Mouse (Mus musculus) lung, embryonic 16.5 days (tissue): ENCODE data around the gene Clcf1. TPM values are rescaled to one million over a fixed set of nuclear protein-coding genes. Genes with fewer than 3 reads are reported as not detected.

Source experiments
- ATAC-seq: fragments of 200-750 bp; cut with Nextera tagmentation; 2 replicates; pipeline ENCODE4 v1.8.0; 2017; ENCODE audit warnings: low read depth, mild to moderate bottlenecking, moderate library complexity
- H3K27ac ChIP-seq: fragments of 300-500 bp; sonication (generic); 2 replicates; pipeline ENCODE4 v1.5.1; 2014; ENCODE audit warnings: mild to moderate bottlenecking, control low read depth, low read length
- H3K27me3 ChIP-seq: fragments of 300-500 bp; sonication (generic); 2 replicates; pipeline ENCODE4 v1.6.1; 2014; ENCODE audit warnings: low read depth, low read length, mixed read lengths; ENCODE audit not compliant: control insufficient read depth, insufficient read depth
- H3K36me3 ChIP-seq: fragments of 300-500 bp; sonication (generic); 2 replicates; pipeline ENCODE4 v1.6.1; 2014; ENCODE audit warnings: low read length; ENCODE audit not compliant: control insufficient read depth, insufficient read depth
- H3K4me1 ChIP-seq: fragments of 300-500 bp; sonication (generic); replicated peaks from 2 replicates; pipeline ENCODE4 v1.6.1; 2014; ENCODE audit warnings: low read length, mixed read lengths; ENCODE audit not compliant: control insufficient read depth, insufficient read depth
- H3K4me2 ChIP-seq: fragments of 300-500 bp; sonication (generic); 2 replicates; pipeline ENCODE4 v1.6.1; 2014; ENCODE audit warnings: low read depth, low read length, control low read depth
- H3K4me3 ChIP-seq: fragments of 300-500 bp; sonication (generic); 2 replicates; pipeline ENCODE4 v1.5.1; 2014; ENCODE audit warnings: mild to moderate bottlenecking, low read length, control low read depth
- H3K9ac ChIP-seq: fragments of 300-500 bp; sonication (generic); 2 replicates; pipeline ENCODE4 v1.6.1; 2014; ENCODE audit warnings: low read length, control low read depth
- H3K9me3 ChIP-seq: fragments of 300-500 bp; sonication (generic); 2 replicates; pipeline ENCODE4 v1.6.1; 2016; ENCODE audit warnings: low read length; ENCODE audit not compliant: control insufficient read depth
- WGBS: fragments of 180-500 bp; shearing (Covaris S2); extraction: QIAGEN DNeasy Blood & Tissue Kit; methylation state at CpG from one replicate; pipeline ENCODE4 v1.1.7; 2014; 5-methylcytosine and 5-hydroxymethylcytosine counted together
- polyA plus RNA-seq: library from polyadenylated mRNA; unstranded; fragments of >200 nt; fragmentation: Nextera tagmentation; extraction: Ambion mirVana; gene quantifications from 2 replicates; pipeline ENCODE4 v1.2.1, GENCODE M21; 2015

Clcf1 gene
- polyA plus RNA-seq, 1 experiment from 2014 or later: 4.8 TPM

DNA sequence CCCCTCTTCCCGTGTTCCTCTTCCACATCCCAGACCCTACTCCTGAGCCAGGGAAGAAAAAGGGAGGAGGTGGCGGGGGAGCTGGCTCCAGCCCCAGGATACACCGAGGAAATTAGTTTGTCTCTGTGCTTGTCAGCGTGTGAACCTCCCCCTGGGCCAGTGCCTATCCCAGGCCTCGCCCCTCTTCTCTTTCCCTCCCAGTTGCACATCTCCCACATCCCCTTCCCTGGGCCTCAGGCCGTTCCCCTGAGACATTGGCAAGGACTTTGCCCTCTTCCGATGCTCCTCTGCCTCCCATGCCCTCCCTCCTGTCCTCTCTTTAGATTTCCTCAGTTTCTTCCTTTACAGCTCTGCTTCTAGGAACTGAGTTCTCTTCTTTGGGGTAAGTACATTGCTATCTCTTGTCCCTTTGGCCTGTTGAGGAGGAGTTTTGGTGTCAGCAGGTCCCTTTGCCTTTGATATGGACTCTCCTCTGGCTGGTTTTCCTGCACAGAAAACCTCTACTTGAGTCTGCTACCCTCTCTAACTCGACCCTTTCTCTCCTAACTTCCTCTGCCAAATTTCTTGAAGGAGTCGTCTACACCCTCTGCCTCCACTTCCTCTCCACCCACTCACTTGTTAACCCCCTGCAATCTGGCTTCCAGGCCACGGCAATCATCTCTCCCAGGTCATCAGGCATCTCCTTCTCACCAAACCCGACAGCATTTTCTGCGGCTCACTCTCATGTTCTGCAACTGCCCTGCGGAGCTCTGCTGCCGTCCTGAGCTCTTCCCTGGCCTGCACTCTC lies 7.1 kb downstream of the Clcf1 start:
- peak overlapping the region; percentile 22; the same call in 1 of the 2 replicates for H3K4me2 ChIP-seq
- H3K27me3 ChIP-seq: no peaks in the 10 kb centered on the region
- H3K36me3 ChIP-seq: no peaks in the 10 kb centered on the region
- ATAC-seq: peak; percentile 61
- 32% methylated on average over 14 of the region's 14 CpGs for WGBS
- H3K4me1 ChIP-seq: peaks cover 32% of the 10 kb centered on the region
- peak overlapping the region; percentile 87 for H3K27ac ChIP-seq
- peak overlapping the region; percentile 3 for H3K9ac ChIP-seq
- no peaks in the 10 kb centered on the region for H3K9me3 ChIP-seq
- H3K4me3 ChIP-seq: no peak overlapping the region

DNA sequence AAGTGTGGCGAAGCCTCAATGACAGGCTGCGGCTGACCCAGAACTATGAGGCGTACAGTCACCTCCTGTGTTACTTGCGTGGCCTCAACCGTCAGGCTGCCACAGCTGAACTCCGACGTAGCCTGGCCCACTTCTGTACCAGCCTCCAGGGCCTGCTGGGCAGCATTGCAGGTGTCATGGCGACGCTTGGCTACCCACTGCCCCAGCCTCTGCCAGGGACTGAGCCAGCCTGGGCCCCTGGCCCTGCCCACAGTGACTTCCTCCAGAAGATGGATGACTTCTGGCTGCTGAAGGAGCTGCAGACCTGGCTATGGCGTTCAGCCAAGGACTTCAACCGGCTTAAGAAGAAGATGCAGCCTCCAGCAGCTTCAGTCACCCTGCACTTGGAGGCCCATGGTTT lies 8.1 kb downstream of the Clcf1 start:
- 54% methylated on average over 11 of the region's 11 CpGs for WGBS
- H3K36me3 ChIP-seq: no peaks in the 10 kb centered on the region
- H3K4me2 ChIP-seq: no peak overlapping the region
- no peak overlapping the region; the same call in 1 of the 2 replicates for H3K27ac ChIP-seq
- H3K9me3 ChIP-seq: no peaks in the 10 kb centered on the region
- peak; percentile 21; the same call in 1 of the 2 replicates for ATAC-seq
- H3K27me3 ChIP-seq: no peaks in the 10 kb centered on the region; the same call in 1 of the 2 replicates
- H3K4me3 ChIP-seq: no peak overlapping the region
- no peak overlapping the region for H3K9ac ChIP-seq
- H3K4me1 ChIP-seq: peaks cover 22% of the 10 kb centered on the region

DNA sequence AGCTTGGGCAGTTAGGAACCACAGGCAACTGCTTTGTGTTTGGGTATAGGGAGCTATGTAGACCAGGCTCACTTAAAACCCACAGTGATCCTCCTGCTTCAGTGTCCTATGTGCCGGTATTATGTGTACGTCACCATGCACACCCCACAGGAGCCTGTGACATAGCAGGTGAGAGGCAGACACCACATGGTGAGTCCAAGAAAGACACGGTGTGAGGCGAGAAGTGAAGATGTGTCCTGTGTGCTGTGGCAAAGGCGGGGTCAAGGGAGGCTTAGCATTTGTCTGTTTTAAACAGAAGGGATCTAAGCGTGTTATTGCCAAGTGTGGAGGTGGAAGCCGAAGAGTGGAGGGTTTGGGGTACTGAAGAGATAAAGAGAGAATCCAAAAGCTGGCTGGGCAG lies 12.7 kb downstream of the Clcf1 start:
- H3K4me1 ChIP-seq: peaks cover 14% of the 10 kb centered on the region
- no peak overlapping the region for H3K4me2 ChIP-seq
- ATAC-seq: no peak
- no peak overlapping the region for H3K9ac ChIP-seq
- H3K9me3 ChIP-seq: no peaks in the 10 kb centered on the region
- no peak overlapping the region for H3K4me3 ChIP-seq
- 82% methylated on average over 7 of the region's 7 CpGs for whole genome bisulfite sequencing
- no peaks in the 10 kb centered on the region for H3K36me3 ChIP-seq
- H3K27me3 ChIP-seq: no peaks in the 10 kb centered on the region; the same call in 1 of the 2 replicates
- no peak overlapping the region for H3K27ac ChIP-seq

DNA sequence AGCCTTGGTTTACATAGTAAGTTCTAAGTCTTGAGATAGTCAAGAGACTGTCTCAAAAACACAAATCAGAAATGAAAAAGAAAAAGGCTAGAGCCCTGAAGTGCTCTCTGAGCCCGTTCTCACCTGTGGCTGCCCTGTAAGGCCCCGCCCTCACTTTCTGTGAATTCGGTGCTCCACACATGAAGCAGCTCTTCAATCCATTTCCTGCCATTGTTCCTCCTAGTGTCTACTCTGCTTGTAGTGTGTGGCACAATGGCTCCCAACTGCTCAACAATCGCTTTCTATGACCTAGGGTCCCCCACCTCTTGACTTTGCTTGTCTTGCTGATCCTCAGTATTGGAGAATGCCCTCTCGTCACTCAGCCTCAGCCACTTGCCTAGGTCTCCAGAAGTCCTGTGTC lies 13.4 kb downstream of the Clcf1 start:
- WGBS: 47% methylated on average over 5 of the region's 5 CpGs

DNA sequence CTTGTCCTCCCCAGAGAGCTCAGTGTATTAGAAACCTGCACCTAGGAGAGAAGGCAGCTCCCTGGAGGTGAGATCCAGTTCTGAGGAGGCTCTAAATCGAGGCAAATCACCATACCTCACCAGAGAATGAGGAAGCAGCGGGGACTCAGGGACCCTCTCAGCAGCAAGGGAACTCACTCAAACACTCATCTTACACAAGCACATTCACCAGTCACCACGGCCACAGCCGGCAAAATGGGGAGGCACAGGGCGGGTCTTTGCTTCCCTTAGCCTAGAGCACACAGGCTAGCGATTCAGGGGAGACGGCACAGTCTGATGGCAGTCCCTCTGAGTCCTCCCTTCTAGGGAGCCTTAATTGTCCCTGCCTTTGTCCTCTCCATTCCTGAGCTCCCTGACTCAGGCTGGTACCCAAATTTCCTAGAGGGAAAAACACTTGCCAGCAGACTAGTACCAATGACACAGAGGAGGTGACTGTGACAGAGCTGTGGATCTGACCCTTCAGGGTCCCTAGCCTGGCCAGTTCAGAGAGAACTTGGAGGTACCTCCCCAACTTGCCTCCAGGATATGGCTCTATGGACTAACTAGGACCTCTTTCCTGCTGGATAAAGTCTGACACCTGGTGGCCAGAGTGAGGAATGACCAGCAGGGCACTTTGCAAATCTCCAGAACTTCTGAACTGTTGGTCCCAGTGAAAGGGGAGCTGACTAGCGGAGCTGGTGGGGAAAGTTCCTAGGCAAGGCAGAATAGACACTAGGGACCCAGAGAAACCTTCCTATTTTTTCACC lies 14.0 kb downstream of the Clcf1 start:
- Histone ChIP-seq H3K27me3 (no peaks in the 10 kb centered on the region; the same call in 1 of the 2 replicates), H3K4me3 (no peak overlapping the region), H3K4me1 (peaks cover 19% of the 10 kb centered on the region), H3K27ac (peak overlapping the region; percentile 1; the same call in 1 of the 2 replicates), H3K4me2 (peak overlapping the region; percentile 16; the same call in 1 of the 2 replicates), H3K9ac (peak overlapping the region; percentile 24; the same call in 1 of the 2 replicates), H3K9me3 (no peaks in the 10 kb centered on the region), H3K36me3 (no peaks in the 10 kb centered on the region)
- 9% methylated on average over 8 of the region's 8 CpGs for WGBS
- ATAC-seq: peak; percentile 32; the same call in 1 of the 2 replicates

More for the DNA sequence above, 13.4 kb downstream of the Clcf1 start:
- Histone ChIP-seq H3K4me2 (no peak overlapping the region), H3K27ac (0 out of 2 replicates have a peak overlapping the region, but pooled peaks have one; percentile 1), H3K36me3 (no peaks in the 10 kb centered on the region), H3K4me1 (peaks cover 17% of the 10 kb centered on the region), H3K9ac (peak overlapping the region; percentile 24; the same call in 1 of the 2 replicates), H3K27me3 (no peaks in the 10 kb centered on the region; the same call in 1 of the 2 replicates), H3K9me3 (no peaks in the 10 kb centered on the region), H3K4me3 (no peak overlapping the region)
- no peak for ATAC-seq

DNA sequence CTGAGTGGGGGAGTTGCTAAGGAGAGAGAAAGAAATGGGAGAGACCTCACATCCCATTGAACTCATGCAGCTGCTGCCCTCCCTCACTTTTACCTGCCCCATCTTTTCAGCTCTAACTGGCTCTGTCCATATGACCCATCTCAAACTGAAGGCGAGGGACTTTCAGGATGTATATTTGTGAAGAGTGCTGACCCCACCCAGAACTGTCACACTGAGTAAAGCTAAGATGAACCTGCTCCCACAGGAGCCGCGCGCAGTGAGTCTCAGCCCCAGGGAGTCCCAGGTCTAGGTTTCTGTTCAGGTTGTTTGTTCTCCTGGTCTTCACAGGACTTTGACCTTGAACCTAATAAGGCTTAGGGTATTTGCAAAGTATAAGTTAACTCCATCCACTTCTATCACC lies 14.9 kb downstream of the Clcf1 start:
- H3K36me3 ChIP-seq: no peaks in the 10 kb centered on the region
- no peaks in the 10 kb centered on the region for H3K9me3 ChIP-seq
- H3K9ac ChIP-seq: no peak overlapping the region
- 71% methylated on average over 4 of the region's 4 CpGs for WGBS
- no peak overlapping the region for H3K4me2 ChIP-seq
- peaks cover 19% of the 10 kb centered on the region for H3K4me1 ChIP-seq
- no peak overlapping the region for H3K4me3 ChIP-seq
- no peaks in the 10 kb centered on the region; the same call in 1 of the 2 replicates for H3K27me3 ChIP-seq
- no peak for ATAC-seq
- no peak overlapping the region for H3K27ac ChIP-seq

DNA sequence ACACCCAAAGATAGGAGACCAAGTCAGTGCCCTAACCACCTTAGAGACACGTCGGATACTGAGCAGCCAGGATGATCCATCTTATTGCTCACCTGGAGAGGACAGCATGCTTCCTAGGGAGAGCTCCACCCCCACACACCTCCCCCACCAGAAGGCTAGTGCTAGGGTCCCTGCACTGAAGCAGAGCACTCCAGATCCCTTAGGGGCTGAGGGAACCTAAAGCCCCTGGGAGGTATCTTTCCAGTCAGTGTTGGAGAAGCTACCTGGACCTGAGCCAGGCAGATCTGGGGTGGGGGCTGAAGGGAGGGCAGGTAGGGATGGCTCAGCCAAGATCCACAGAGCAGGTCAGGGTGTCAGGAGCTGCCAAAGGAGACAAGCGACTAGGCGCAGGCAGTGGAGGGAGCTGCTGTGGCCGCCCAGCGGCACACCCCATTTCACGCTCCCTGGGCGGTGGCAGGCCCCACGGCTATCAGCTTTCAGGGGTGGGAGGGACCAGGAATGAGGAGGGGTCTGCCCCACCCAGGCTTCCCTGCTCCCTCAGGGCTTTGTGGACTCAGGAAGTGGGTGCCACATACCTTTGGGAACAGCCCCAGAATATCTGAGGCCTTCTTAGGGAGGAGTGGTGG lies 15.5 kb downstream of the Clcf1 start:
- H3K9ac ChIP-seq: no peak overlapping the region
- H3K27me3 ChIP-seq: no peaks in the 10 kb centered on the region; the same call in 1 of the 2 replicates
- no peak overlapping the region for H3K27ac ChIP-seq
- H3K4me1 ChIP-seq: peaks cover 19% of the 10 kb centered on the region
- H3K4me2 ChIP-seq: no peak overlapping the region
- ATAC-seq: no peak
- no peaks in the 10 kb centered on the region for H3K36me3 ChIP-seq
- H3K9me3 ChIP-seq: no peaks in the 10 kb centered on the region
- 48% methylated on average over 6 of the region's 9 CpGs for WGBS
- no peak overlapping the region for H3K4me3 ChIP-seq

DNA sequence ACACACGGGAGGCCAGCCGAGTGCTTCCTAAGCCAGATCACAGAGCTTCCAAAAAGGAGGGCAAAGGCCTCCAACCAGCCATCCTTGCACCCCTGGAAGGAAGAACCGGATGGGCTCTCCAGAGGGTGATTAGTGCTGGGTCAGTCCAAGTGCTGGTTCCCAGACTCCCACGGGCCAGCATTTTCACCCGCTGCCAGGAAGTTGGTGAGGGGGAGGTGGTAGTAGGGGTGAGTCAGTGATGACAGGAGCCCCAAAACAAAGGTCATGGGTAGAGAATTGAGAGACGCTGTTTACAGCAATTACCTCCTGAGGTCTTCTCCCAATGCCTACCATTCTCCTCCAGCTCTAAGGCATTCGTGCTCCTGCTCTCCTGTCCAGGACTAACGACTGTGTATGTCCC lies 16.4 kb downstream of the Clcf1 start:
- H3K27me3 ChIP-seq: no peaks in the 10 kb centered on the region; the same call in 1 of the 2 replicates
- H3K36me3 ChIP-seq: no peaks in the 10 kb centered on the region
- no peak overlapping the region for H3K4me2 ChIP-seq
- H3K4me3 ChIP-seq: no peak overlapping the region
- peaks cover 19% of the 10 kb centered on the region for H3K4me1 ChIP-seq
- ATAC-seq: no peak
- no peaks in the 10 kb centered on the region for H3K9me3 ChIP-seq
- WGBS: 69% methylated on average over 8 of the region's 8 CpGs
- H3K9ac ChIP-seq: no peak overlapping the region
- H3K27ac ChIP-seq: no peak overlapping the region
